Comparison of ENCODE assay signal across 14 mouse cellular contexts in genomic region chr3:94167351-94167750, GRCm38 (mm10). TPM values are rescaled to one million over a fixed set of nuclear protein-coding genes. Genes with fewer than 3 reads are reported as not detected.
"Had no signal": no experiment of that assay in that cellular context is flagged by ENCODE, and none has a peak within 500 bp of the region (broad histone marks: within the 10 kb centered on the region; RNA-seq: fewer than 3 reads in every experiment).

No protein-coding gene starts in this region.

RNA-seq across cellular contexts. Expression of gene Gm10696, which starts 10.6 kb away (rescaled TPM):
- total RNA-seq: common myeloid progenitor, adult 5-6 weeks; forebrain, postnatal 0 days; gastrocnemius, adult 18-20 months; gastrocnemius, adult 2 months; gastrocnemius, adult 8-10 months; gastrocnemius, postnatal 10 days; gastrocnemius, postnatal 14 days; gastrocnemius, postnatal 25 days; gastrocnemius, postnatal 36 days; gastrocnemius, postnatal 4 days; granulocyte monocyte progenitor cell, adult 5-6 weeks; heart, adult 18-20 months; heart, adult 2 months; heart, adult 8-10 months had no signal

RNA-seq across cellular contexts. Expression of gene Gm5286, which starts 29.2 kb away (rescaled TPM):
- total RNA-seq: common myeloid progenitor, adult 5-6 weeks; gastrocnemius, adult 18-20 months; gastrocnemius, adult 2 months; gastrocnemius, adult 8-10 months; gastrocnemius, postnatal 10 days; gastrocnemius, postnatal 14 days; gastrocnemius, postnatal 25 days; gastrocnemius, postnatal 36 days; gastrocnemius, postnatal 4 days; granulocyte monocyte progenitor cell, adult 5-6 weeks; heart, adult 18-20 months; heart, adult 2 months; heart, adult 8-10 months had no signal
